Mouse (Mus musculus) MEL (cell line): ENCODE data around the gene Vmn1r218. TPM values are rescaled to one million over a fixed set of nuclear protein-coding genes. Genes with fewer than 3 reads are reported as not detected.
"Not testable (repeated sequence)": the region's sequence is repeated elsewhere in the genome, so short reads cannot be mapped to it uniquely, and the experiment has no call there.

Source experiments
- DNase-seq: peaks from one replicate; pipeline ENCODE4 v3.0.0; 2011; ENCODE audit warnings: low read depth, low spot score
- H3K27ac ChIP-seq: 2 replicates; pipeline ENCODE4 v1.5.1; 2012; ENCODE audit warnings: low read depth, mild to moderate bottlenecking, control low read depth, low read length, moderate library complexity; ENCODE audit not compliant: control insufficient read depth
- H3K27me3 ChIP-seq, 2 experiments: fragments of 150-350 bp in 1 of 2; sonication (generic) in 1 of 2; 2 replicates each; pipeline ENCODE4 v1.6.1; 2012; ENCODE audit warnings: low read length in 2 of 2, mild to moderate bottlenecking in 2 of 2, improper control_type of control experiment in 1 of 2, moderate library complexity in 1 of 2; ENCODE audit not compliant: insufficient read depth in 2 of 2, control insufficient read depth in 1 of 2
- H3K36me3 ChIP-seq, 2 experiments: 2 replicates each; pipeline ENCODE4 v1.6.1; 2012 to 2014; ENCODE audit warnings: low read length in 2 of 2, improper control_type of control experiment in 1 of 2, inconsistent platforms in 1 of 2, mild to moderate bottlenecking in 1 of 2; ENCODE audit not compliant: insufficient read depth in 2 of 2, control insufficient read depth in 1 of 2
- H3K4me1 ChIP-seq, 2 experiments: fragments of 150-350 bp in 1 of 2; sonication (generic) in 1 of 2; 2 replicates each; pipeline ENCODE4 v1.6.1; 2012; ENCODE audit warnings: low read length in 2 of 2, improper control_type of control experiment in 1 of 2, mild to moderate bottlenecking in 1 of 2; ENCODE audit not compliant: insufficient read depth in 2 of 2, control insufficient read depth in 1 of 2
- H3K4me3 ChIP-seq, 2 experiments: fragments of 150-350 bp in 1 of 2; sonication (generic) in 1 of 2; 2 replicates each; pipeline ENCODE4 v1.5.1; 2012; ENCODE audit warnings: low read depth in 2 of 2, low read length in 2 of 2, mild to moderate bottlenecking in 2 of 2, moderate library complexity in 2 of 2, control low read depth in 1 of 2, improper control_type of control experiment in 1 of 2; ENCODE audit not compliant: control insufficient read depth in 1 of 2, insufficient read depth in 1 of 2
- H3K79me2 ChIP-seq: 2 replicates; pipeline ENCODE4 v1.6.1; 2012; ENCODE audit warnings: mild to moderate bottlenecking, low read length, moderate library complexity; ENCODE audit not compliant: control insufficient read depth, poor library complexity, insufficient read depth
- H3K9ac ChIP-seq: 2 replicates; pipeline ENCODE4 v1.6.1; 2012; ENCODE audit warnings: low read depth, mild to moderate bottlenecking, control low read depth, low read length, moderate library complexity; ENCODE audit not compliant: control insufficient read depth, poor library complexity, severe bottlenecking
- H3K9me3 ChIP-seq: fragments of 150-350 bp; sonication (generic); replicated peaks from 2 replicates; pipeline ENCODE4 v1.6.1; 2012; ENCODE audit warnings: mild to moderate bottlenecking, low read length, improper control_type of control experiment, moderate library complexity; ENCODE audit not compliant: insufficient read depth
- BHLHE40 ChIP-seq: IDR thresholded peaks from 2 replicates; pipeline ENCODE4 v1.6.1; 2012; ENCODE audit warnings: low read depth, mild to moderate bottlenecking, inconsistent platforms, low read length, improper control_type of control experiment, borderline replicate concordance
- E2F4 ChIP-seq: IDR thresholded peaks from 2 replicates; pipeline ENCODE4 v1.6.1; 2011; ENCODE audit warnings: low read depth, low read length, improper control_type of control experiment, borderline replicate concordance
- GABPA ChIP-seq: IDR thresholded peaks from 2 replicates; pipeline ENCODE4 v1.6.1; 2012; ENCODE audit warnings: low read depth, mild to moderate bottlenecking, inconsistent platforms, low read length, improper control_type of control experiment, moderate library complexity
- MAFK ChIP-seq: IDR thresholded peaks from 2 replicates; pipeline ENCODE4 v1.6.1; 2011; ENCODE audit warnings: low read depth, mild to moderate bottlenecking, low read length, improper control_type of control experiment, borderline replicate concordance
- MYB ChIP-seq: IDR thresholded peaks from 2 replicates; pipeline ENCODE4 v1.6.1; 2011; ENCODE audit warnings: mild to moderate bottlenecking, low read depth, low read length, improper control_type of control experiment
- MYC ChIP-seq: IDR thresholded peaks from 2 replicates; pipeline ENCODE4 v1.6.1; 2011; ENCODE audit warnings: low read depth, mild to moderate bottlenecking, low read length, improper control_type of control experiment, moderate library complexity
- NELFE ChIP-seq: IDR thresholded peaks from 2 replicates; pipeline ENCODE4 v1.6.1; 2011; ENCODE audit warnings: low read depth, low read length, improper control_type of control experiment
- USF1 ChIP-seq: IDR thresholded peaks from 2 replicates; pipeline ENCODE4 v1.6.1; 2014; ENCODE audit warnings: low read depth, mild to moderate bottlenecking, inconsistent platforms, low read length, improper control_type of control experiment, moderate library complexity
- USF2 ChIP-seq, 2 experiments: IDR thresholded peaks; 2 replicates each; pipeline ENCODE4 v1.6.1; 2011 to 2012; ENCODE audit warnings: improper control_type of control experiment in 2 of 2, low read length in 2 of 2, borderline replicate concordance in 1 of 2, inconsistent platforms in 1 of 2, low read depth in 1 of 2, mild to moderate bottlenecking in 1 of 2; ENCODE audit not compliant: insufficient read depth in 1 of 2
- ZMIZ1 ChIP-seq: IDR thresholded peaks from 2 replicates; pipeline ENCODE4 v1.6.1; 2012; ENCODE audit warnings: low read depth, mild to moderate bottlenecking, inconsistent platforms, low read length, improper control_type of control experiment, moderate library complexity
- polyA plus RNA-seq, 2 experiments: library from polyadenylated mRNA; stranded (reverse) in 1 of 2; unstranded in 1 of 2; fragments of >175 nt in 1 of 2; fragments of >200 nt in 1 of 2; gene quantifications; 2 replicates each; pipeline versions ENCODE4 v1.2.1 to v1.2.4; 2012; ENCODE audit warnings: low replicate concordance in 2 of 2, low read depth in 1 of 2; ENCODE audit not compliant: insufficient read length in 2 of 2, insufficient read depth in 1 of 2, missing spikeins in 1 of 2
- total RNA-seq: library from RNA; depleted of rRNA; stranded (reverse); fragments of 300-350 nt; gene quantifications from 2 replicates; pipeline ENCODE4 v1.2.3, GENCODE M21; 2012; rRNA removed

The Vmn1r218 gene
- total RNA-seq (not detected in 2 replicates), polyA plus RNA-seq (under 1 TPM in 1 of 2 experiments, not detected in 1; 0.01 TPM)

DNA sequence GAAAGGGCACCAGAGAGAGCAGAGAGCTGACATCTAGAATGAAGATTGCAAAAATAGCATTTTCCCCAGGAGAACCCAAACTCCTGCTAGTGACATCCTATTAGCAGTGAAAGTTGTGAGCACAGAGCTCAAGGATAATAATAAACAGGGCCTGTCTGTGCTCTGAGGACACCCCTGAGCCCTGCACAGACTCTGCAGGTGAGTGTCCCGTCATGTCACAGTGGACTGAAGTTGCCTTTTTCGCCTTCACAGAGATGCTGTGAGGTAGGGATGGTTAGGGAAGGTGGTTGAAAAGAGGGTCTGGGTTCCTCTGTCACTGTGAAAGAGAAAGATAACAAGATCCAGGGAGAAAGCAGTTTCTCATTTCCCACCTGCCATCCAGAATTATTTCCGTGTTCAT is at the start of gene Vmn1r218:
Vmn1r218 (plus strand) TSS at position 57 of the 400 bp plus-strand sequence.
- no peaks in the 10 kb centered on the region for H3K9me3 ChIP-seq
- TF ChIP-seq NELFE: no peak
- TF ChIP-seq MYC: no peak
- no peak for TF ChIP-seq MYB
- TF ChIP-seq GABPA: no peak
- TF ChIP-seq MAFK: no peak
- H3K4me3 ChIP-seq: no peak within 1 kb of the TSS
- no peaks in the 10 kb centered on the region for H3K36me3 ChIP-seq
- no peaks in the 10 kb centered on the region for H3K27me3 ChIP-seq
- DNase-seq: no peak
- no peaks in the 10 kb centered on the region for H3K4me1 ChIP-seq
- no peaks in the 10 kb centered on the region for H3K79me2 ChIP-seq
- no peak within 1 kb of the TSS for H3K9ac ChIP-seq
- no peak within 1 kb of the TSS for H3K27ac ChIP-seq

DNA sequence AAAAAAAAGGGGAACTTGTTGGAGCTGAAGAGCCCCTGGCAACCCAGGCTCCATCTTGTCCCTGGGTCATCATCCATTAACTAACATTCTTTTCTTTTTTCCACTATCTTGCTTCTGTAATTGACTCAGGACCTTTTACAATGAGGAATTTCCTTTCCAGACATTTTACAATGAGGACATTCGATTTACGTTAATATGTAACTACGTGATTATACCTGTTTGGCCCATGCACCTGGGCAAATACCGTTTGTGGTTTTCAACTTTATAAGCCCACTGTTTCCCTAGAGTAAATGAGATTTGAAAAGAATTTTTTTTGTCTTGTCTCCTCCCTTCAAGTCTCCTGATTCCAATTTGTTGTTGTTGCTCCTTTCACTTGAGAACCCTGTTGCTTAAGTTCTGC is 38.6 kb upstream of the Vmn1r218 start:
- no peak for DNase-seq
- no peaks in the 10 kb centered on the region for H3K27me3 ChIP-seq
- TF ChIP-seq USF1 (no peak), USF2 (IDR thresholded peaks at IDR 0.05; ENCODE audit: borderline replicate concordance in 1 of 2, insufficient read depth in 1 of 2, low read depth in 1 of 2, low read length in 2 of 2) (no peak), E2F4 (no peak), BHLHE40 (no peak), ZMIZ1 (no peak)
- H3K4me1 ChIP-seq: no peaks in the 10 kb centered on the region
- no peaks in the 10 kb centered on the region for H3K36me3 ChIP-seq
- no peak overlapping the region for H3K4me3 ChIP-seq
- no peak overlapping the region for H3K27ac ChIP-seq
- H3K9me3 ChIP-seq: no peaks in the 10 kb centered on the region
- H3K79me2 ChIP-seq: no peaks in the 10 kb centered on the region
- H3K9ac ChIP-seq: no peak overlapping the region

DNA sequence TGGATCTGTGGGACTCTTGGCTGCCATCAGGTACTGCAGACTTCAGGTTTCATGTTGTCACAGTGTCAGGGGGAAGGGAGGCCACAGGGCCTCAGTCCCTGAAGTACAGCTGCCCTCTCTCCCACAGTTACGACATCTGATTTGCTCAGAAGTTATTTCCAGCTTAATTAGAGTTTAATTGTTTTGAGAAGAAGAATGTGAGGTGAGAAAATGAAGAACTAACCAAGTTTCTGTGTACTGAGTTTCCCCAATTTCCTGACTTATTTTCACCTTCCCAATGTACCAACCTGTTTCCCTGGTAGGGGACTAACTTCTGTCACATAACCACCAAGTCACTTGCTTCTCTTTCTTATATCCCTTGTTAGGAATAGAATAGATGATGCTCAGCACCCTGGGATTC is 14.8 kb upstream of the Vmn1r218 start, which contains the start of gene Vmn1r217:
Vmn1r217 (minus strand) TSS at position 101 of the 400 bp plus-strand sequence.
- not testable (repeated sequence) for H3K27ac ChIP-seq, H3K27me3 ChIP-seq, H3K4me1 ChIP-seq

More for the DNA sequence above, 14.8 kb upstream of the Vmn1r218 start, which contains the start of gene Vmn1r217:
- not testable (repeated sequence) for H3K4me3 ChIP-seq, H3K79me2 ChIP-seq, H3K9ac ChIP-seq, H3K36me3 ChIP-seq, DNase-seq, H3K9me3 ChIP-seq
